Mouse (Mus musculus) CH12.LX (cell line): ENCODE data around the gene Mroh3. TPM values are rescaled to one million over a fixed set of nuclear protein-coding genes. Genes with fewer than 3 reads are reported as not detected.

Experiments used
- DNase-seq: peaks from one replicate; pipeline ENCODE4 v3.0.0-alpha.2; 2013; ENCODE audit errors: extremely low read depth
- H3K27ac ChIP-seq: 2 replicates; pipeline ENCODE4 v1.5.1; 2012; ENCODE audit warnings: low read depth, mild to moderate bottlenecking, control low read depth, moderate library complexity; ENCODE audit not compliant: insufficient read depth
- H3K27me3 ChIP-seq: replicated peaks from 2 replicates; pipeline ENCODE3; 2012; ENCODE audit warnings: inconsistent platforms
- H3K36me3 ChIP-seq, 2 experiments: replicated peaks in 1 of 2; 2 replicates each; pipeline versions ENCODE3 to v1.6.1; 2012; ENCODE audit warnings: inconsistent platforms in 1 of 2, low read length in 1 of 2, mild to moderate bottlenecking in 1 of 2, mixed read lengths in 1 of 2, moderate library complexity in 1 of 2; ENCODE audit not compliant: control insufficient read depth in 1 of 2, insufficient read depth in 1 of 2
- H3K4me1 ChIP-seq, 2 experiments: 2 replicates each; pipeline ENCODE4 v1.6.1; 2012; ENCODE audit warnings: inconsistent platforms in 1 of 2, moderate library complexity in 1 of 2; ENCODE audit not compliant: insufficient read depth in 2 of 2, control insufficient read depth in 1 of 2
- H3K4me2 ChIP-seq: 2 replicates; pipeline ENCODE4 v1.6.1; 2012; ENCODE audit warnings: low read depth, mild to moderate bottlenecking, control low read depth; ENCODE audit not compliant: poor library complexity, insufficient read depth, severe bottlenecking
- H3K4me3 ChIP-seq, 3 experiments: fragments of 150-350 bp in 1 of 3; sonication (generic) in 1 of 3; replicated peaks in 1 of 3; 2 replicates each; pipeline versions ENCODE3 to v1.5.1; 2011 to 2012; ENCODE audit warnings: low read depth in 2 of 3, low read length in 2 of 3, mild to moderate bottlenecking in 2 of 3, moderate library complexity in 2 of 3, control low read depth in 1 of 3, improper control_type of control experiment in 1 of 3, inconsistent platforms in 1 of 3, mixed read lengths in 1 of 3; ENCODE audit not compliant: poor library complexity in 1 of 3
- H3K79me2 ChIP-seq: replicated peaks from 2 replicates; pipeline ENCODE4 v1.6.1; 2012; ENCODE audit warnings: mild to moderate bottlenecking, moderate library complexity; ENCODE audit not compliant: control insufficient read depth, poor library complexity, insufficient read depth, severe bottlenecking; ENCODE audit errors: extremely low read depth
- H3K9ac ChIP-seq: 2 replicates; pipeline ENCODE4 v1.6.1; 2012; ENCODE audit warnings: low read depth, mild to moderate bottlenecking, control low read depth, moderate library complexity; ENCODE audit not compliant: insufficient read depth
- H3K9me3 ChIP-seq: replicated peaks from 2 replicates; pipeline ENCODE3; 2012; ENCODE audit warnings: low read length, inconsistent platforms, mixed read lengths
- BHLHE40 ChIP-seq: IDR thresholded peaks from 2 replicates; pipeline ENCODE4 v1.6.1; 2011; ENCODE audit warnings: mild to moderate bottlenecking, low read depth, low read length, improper control_type of control experiment
- CTCF ChIP-seq, 2 experiments: IDR thresholded peaks in 1 of 2; conservative IDR thresholded peaks in 1 of 2; 2 replicates each; pipeline ENCODE4 v1.5.1; 2011 to 2012; ENCODE audit warnings: low read depth in 2 of 2, low read length in 2 of 2, improper control_type of control experiment in 1 of 2, inconsistent platforms in 1 of 2, mild to moderate bottlenecking in 1 of 2, moderate library complexity in 1 of 2
- E2F4 ChIP-seq: IDR thresholded peaks from 2 replicates; pipeline ENCODE4 v1.6.1; 2011; ENCODE audit warnings: low read depth, low read length, improper control_type of control experiment; ENCODE audit not compliant: insufficient replicate concordance
- JUND ChIP-seq: conservative IDR thresholded peaks from 2 replicates; pipeline ENCODE4 v1.6.1; 2011; ENCODE audit warnings: low read depth, low read length, improper control_type of control experiment
- MAZ ChIP-seq: IDR thresholded peaks from 2 replicates; pipeline ENCODE4 v1.6.1; 2012; ENCODE audit warnings: low read depth, mild to moderate bottlenecking, inconsistent platforms, low read length, improper control_type of control experiment, moderate library complexity
- MEF2A ChIP-seq: IDR thresholded peaks from 2 replicates; pipeline ENCODE4 v1.6.1; 2014; ENCODE audit warnings: low read depth, mild to moderate bottlenecking, inconsistent platforms, low read length, improper control_type of control experiment, borderline replicate concordance
- MYC ChIP-seq: IDR thresholded peaks from 2 replicates; pipeline ENCODE4 v1.6.1; 2011; ENCODE audit warnings: low read depth, mild to moderate bottlenecking, improper control_type of control experiment, low read length
- PAX5 ChIP-seq: IDR thresholded peaks from 2 replicates; pipeline ENCODE4 v1.6.1; 2012; ENCODE audit warnings: low read length, inconsistent platforms, mixed read lengths
- POLR2A ChIP-seq: IDR thresholded peaks from 2 replicates; pipeline ENCODE4 v1.6.1; 2011; ENCODE audit warnings: low read depth, mild to moderate bottlenecking, improper control_type of control experiment, low read length
- RCOR1 ChIP-seq: conservative IDR thresholded peaks from 2 replicates; pipeline ENCODE4 v1.6.1; 2012; ENCODE audit warnings: low read depth, mild to moderate bottlenecking, inconsistent platforms, low read length, improper control_type of control experiment
- SMC3 ChIP-seq: IDR thresholded peaks from 2 replicates; pipeline ENCODE4 v1.6.1; 2011; ENCODE audit warnings: low read depth, low read length, improper control_type of control experiment
- TCF12 ChIP-seq: IDR thresholded peaks from 2 replicates; pipeline ENCODE4 v1.6.1; 2014; ENCODE audit warnings: low read depth, mild to moderate bottlenecking, inconsistent platforms, low read length, improper control_type of control experiment
- UBTF ChIP-seq: IDR thresholded peaks from 2 replicates; pipeline ENCODE4 v1.6.1; 2012; ENCODE audit warnings: low read depth, mild to moderate bottlenecking, inconsistent platforms, low read length, improper control_type of control experiment, moderate library complexity
- USF1 ChIP-seq: IDR thresholded peaks from 2 replicates; pipeline ENCODE4 v1.6.1; 2014; ENCODE audit warnings: low read depth, mild to moderate bottlenecking, inconsistent platforms, low read length, improper control_type of control experiment
- ZC3H11A ChIP-seq: IDR thresholded peaks from 2 replicates; pipeline ENCODE4 v1.6.1; 2012; ENCODE audit warnings: low read depth, mild to moderate bottlenecking, inconsistent platforms, low read length, improper control_type of control experiment
- ZKSCAN1 ChIP-seq: IDR thresholded peaks from 2 replicates; pipeline ENCODE4 v1.6.1; 2012; ENCODE audit warnings: low read depth, inconsistent platforms, low read length, improper control_type of control experiment, borderline replicate concordance
- dilution Hi-C: fragments of 300-500 bp; cut with MboI; formaldehyde crosslinking; loops from 2 replicates; pipeline ENCODE4 v1.14.3; 2020; ENCODE audit warnings: low sequenced_read_pairs; ENCODE audit not compliant: extremely low pct_unique_long_range_greater_than_20kb, extremely low pct_ligation_motif_present
- in situ Hi-C: fragments of 300-500 bp; cut with MboI; formaldehyde crosslinking; loops from 3 replicates; pipeline ENCODE4 v1.14.3; 2019; ENCODE audit warnings: low sequenced_read_pairs, low pct_ligation_motif_present, low pct_unique_long_range_greater_than_20kb, mixed read lengths
- polyA plus RNA-seq: library from polyadenylated mRNA; unstranded; fragments of >175 nt; gene quantifications from 2 replicates; pipeline ENCODE4 v1.2.1, GENCODE M21; 2012; ENCODE audit warnings: low read depth; ENCODE audit not compliant: insufficient read length
- total RNA-seq, 2 experiments: library from RNA; depleted of rRNA; stranded (reverse); fragments of 300-350 nt in 1 of 2; fragments of >200 nt in 1 of 2; gene quantifications; 2 replicates each; pipeline ENCODE4 v1.2.3; 2012 to 2014

Mroh3 gene
- total and polyA plus RNA-seq, 3 experiments, result not detected

- Histone ChIP-seq H3K27me3 (peaks cover 22% of the 10 kb centered on the region), H3K4me2 (no peak overlapping the region)
- TF ChIP-seq E2F4, result no peak
- no peak for TF ChIP-seq MEF2A
- no peak for TF ChIP-seq BHLHE40
- TF ChIP-seq MAZ, result no peak
- no peak for TF ChIP-seq CTCF (conservative IDR thresholded peaks at IDR 0.05 in 1 of 2, IDR thresholded peaks at IDR 0.05 in 1 of 2; ENCODE audit: low read depth in 2 of 2, low read length in 2 of 2)
- TF ChIP-seq ZC3H11A, result no peak
- no peak for TF ChIP-seq UBTF
- no peak for TF ChIP-seq MYC
- no peak for TF ChIP-seq POLR2A
- no peak for TF ChIP-seq ZKSCAN1
- TF ChIP-seq JUND, result no peak
- no peak for TF ChIP-seq PAX5
- TF ChIP-seq SMC3, result no peak
Observed at GRCm38 (mm10) chr1:136230201-136230600, 17.6 kb upstream of the Mroh3 start.

GRCm38 (mm10) chr1:136229040-136229373, 16.4 kb upstream of the Mroh3 start:
- no peak for TF ChIP-seq TCF12
- no peak for TF ChIP-seq USF1
- no peak for TF ChIP-seq ZKSCAN1
- no peak for TF ChIP-seq RCOR1
- H3K27ac ChIP-seq, result no peak overlapping the region
- no peaks in the 10 kb centered on the region for H3K79me2 ChIP-seq
- no peaks in the 10 kb centered on the region for H3K36me3 ChIP-seq
- in situ Hi-C loops (no loop called here), dilution Hi-C loops (no loop called here)
- no peak for DNase-seq
- H3K9me3 ChIP-seq, result no peaks in the 10 kb centered on the region
- H3K9ac ChIP-seq, result no peak overlapping the region
- H3K4me2 ChIP-seq, result no peak overlapping the region
- H3K27me3 ChIP-seq, result peaks cover 13% of the 10 kb centered on the region
- peaks cover 13 to 21% of the 10 kb centered on the region in 2 experiments for H3K4me1 ChIP-seq
- no peak overlapping the region for H3K4me3 ChIP-seq

More at GRCm38 (mm10) chr1:136230201-136230600, 17.6 kb upstream of the Mroh3 start:
- dilution Hi-C loops (no loop called here), in situ Hi-C loops (no loop called here)
- no peak overlapping the region for H3K4me3 ChIP-seq
- H3K4me1 ChIP-seq, result peaks cover 13 to 24% of the 10 kb centered on the region in 2 experiments
- H3K9me3 ChIP-seq, result no peaks in the 10 kb centered on the region
- no peaks in the 10 kb centered on the region for H3K36me3 ChIP-seq
- DNase-seq, result no peak
- no peak overlapping the region for H3K9ac ChIP-seq
- no peaks in the 10 kb centered on the region for H3K79me2 ChIP-seq
- H3K27ac ChIP-seq, result no peak overlapping the region
